Mouse (Mus musculus) liver, adult 2 months (tissue): ENCODE measurements around the gene Ccdc163. TPM values are rescaled to one million over a fixed set of nuclear protein-coding genes. Genes with fewer than 3 reads are reported as not detected.
"Not testable (repeated sequence)": the region's sequence is repeated elsewhere in the genome, so short reads cannot be mapped to it uniquely, and the experiment has no call there.

ENCODE experiments used
- DNase-seq: peaks from one replicate; pipeline ENCODE4 v3.0.0-alpha.2; 2011; ENCODE audit warnings: low read depth, low spot score; ENCODE audit errors: extremely low read depth
- H3K27ac ChIP-seq: fragments of 200-500 bp; replicated peaks from 2 replicates; pipeline ENCODE4 v1.5.1; 2012; ENCODE audit warnings: low read depth, mild to moderate bottlenecking, control low read depth, inconsistent platforms, low read length; ENCODE audit not compliant: insufficient read depth
- H3K27me3 ChIP-seq: fragments of 200-500 bp; 2 replicates; pipeline ENCODE4 v1.6.1; 2012; ENCODE audit warnings: mild to moderate bottlenecking, moderate library complexity, low read length, inconsistent platforms; ENCODE audit not compliant: control insufficient read depth, insufficient read depth
- H3K36me3 ChIP-seq: fragments of 200-500 bp; 2 replicates; pipeline ENCODE4 v1.6.1; 2012; ENCODE audit warnings: low read length, inconsistent platforms; ENCODE audit not compliant: control insufficient read depth, insufficient read depth
- H3K4me1 ChIP-seq: fragments of 200-500 bp; 2 replicates; pipeline ENCODE4 v1.6.1; 2011; ENCODE audit warnings: low read length; ENCODE audit not compliant: control insufficient read depth, insufficient read depth
- H3K4me3 ChIP-seq: fragments of 200-500 bp; 2 replicates; pipeline ENCODE4 v1.5.1; 2011; ENCODE audit warnings: low read depth, mild to moderate bottlenecking, control low read depth, low read length, moderate library complexity; ENCODE audit not compliant: insufficient read depth
- H3K79me2 ChIP-seq: fragments of 200-500 bp; 2 replicates; pipeline ENCODE4 v1.6.1; 2012; ENCODE audit warnings: inconsistent platforms, mild to moderate bottlenecking, low read length, moderate library complexity; ENCODE audit not compliant: control insufficient read depth, insufficient read depth
- H3K9ac ChIP-seq: fragments of 200-500 bp; 2 replicates; pipeline ENCODE4 v1.6.1; 2012; ENCODE audit warnings: low read depth, mild to moderate bottlenecking, control low read depth, inconsistent platforms, low read length
- CTCF ChIP-seq: fragments of 200-500 bp; IDR thresholded peaks from 2 replicates; pipeline ENCODE4 v1.5.1; 2011; ENCODE audit warnings: low read depth, low read length, control low read depth
- POLR2A ChIP-seq: fragments of 200-500 bp; IDR thresholded peaks from 2 replicates; pipeline ENCODE4 v1.6.1; 2011; ENCODE audit warnings: low read length, control low read depth; ENCODE audit not compliant: insufficient read depth; ENCODE audit errors: extremely low read depth
- WGBS: fragments of 180-500 bp; shearing (Covaris S2); methylation state at CpG from one replicate; pipeline ENCODE4 v1.1.7; 2018; 5-methylcytosine and 5-hydroxymethylcytosine counted together
- polyA plus RNA-seq: library from polyadenylated mRNA; depleted of rRNA; stranded (reverse); fragments of >200 nt; gene quantifications from 2 replicates; pipeline ENCODE4 v1.2.3, GENCODE M21; 2012
- total RNA-seq: library from RNA; depleted of rRNA; stranded (reverse); fragments of >200 nt; gene quantifications from 2 replicates; pipeline ENCODE4 v1.2.3, GENCODE M21; 2014

Gene Ccdc163
- total and polyA plus RNA-seq, 2 experiments, result 2.7 to 13.1 TPM

GRCm38 (mm10) chr4:116679141-116679540 is 29.2 kb upstream of the Ccdc163 start:
- Histone ChIP-seq H3K36me3 (no peaks in the 10 kb centered on the region), H3K27ac (no peak overlapping the region), H3K9ac (no peak overlapping the region), H3K4me3 (no peak overlapping the region), H3K79me2 (no peaks in the 10 kb centered on the region), H3K4me1 (peaks cover 8% of the 10 kb centered on the region), H3K27me3 (no peaks in the 10 kb centered on the region)
- 28% methylated on average over 5 of the region's 5 CpGs for WGBS
- peak; percentile 57 for DNase-seq
- TF ChIP-seq POLR2A, result no peak
- no peak for TF ChIP-seq CTCF

- H3K4me3 ChIP-seq, H3K9ac ChIP-seq, H3K36me3 ChIP-seq, H3K27ac ChIP-seq, H3K79me2 ChIP-seq, H3K27me3 ChIP-seq, DNase-seq: not testable (repeated sequence)
- WGBS, result 93% methylated on average over 4 of the region's 4 CpGs
- peaks cover 11% of the 10 kb centered on the region for H3K4me1 ChIP-seq
Observed at GRCm38 (mm10) chr4:116680521-116680920, 27.8 kb upstream of the Ccdc163 start.

GRCm38 (mm10) chr4:116683957-116684356 is 24.4 kb upstream of the Ccdc163 start:
- 31% methylated on average over 4 of the region's 4 CpGs for WGBS
- peaks cover 19% of the 10 kb centered on the region for H3K36me3 ChIP-seq
- peaks cover 13% of the 10 kb centered on the region; the same call in 1 of the 2 replicates for H3K79me2 ChIP-seq
- peak; percentile 76 for DNase-seq
- no peak overlapping the region for H3K4me3 ChIP-seq
- H3K9ac ChIP-seq, result no peak overlapping the region
- H3K4me1 ChIP-seq, result peaks cover 16% of the 10 kb centered on the region
- TF ChIP-seq POLR2A (no peak), CTCF (no peak)
- H3K27ac ChIP-seq, result peak overlapping the region; percentile 96
- H3K27me3 ChIP-seq, result no peaks in the 10 kb centered on the region

- Histone ChIP-seq H3K9ac (peak overlapping the region; percentile 67), H3K27me3 (no peaks in the 10 kb centered on the region), H3K36me3 (peaks cover 26% of the 10 kb centered on the region), H3K4me1 (peaks cover 19% of the 10 kb centered on the region), H3K4me3 (peak overlapping the region; percentile 72; the same call in 1 of the 2 replicates), H3K79me2 (peaks cover 15% of the 10 kb centered on the region; the same call in 1 of the 2 replicates), H3K27ac (peak overlapping the region; percentile 96)
- WGBS, result 35% methylated on average over 2 of the region's 2 CpGs
- no peak for DNase-seq
- TF ChIP-seq CTCF, result no peak
- no peak for TF ChIP-seq POLR2A
Observed at GRCm38 (mm10) chr4:116684665-116685064, 23.6 kb upstream of the Ccdc163 start.

GRCm38 (mm10) chr4:116685402-116686061 is 22.8 kb upstream of the Ccdc163 start, which contains the start of gene Prdx1:
Gene Prdx1, plus strand, starts transcription at chr4:116685544.
- Histone ChIP-seq H3K4me1 (peaks cover 22% of the 10 kb centered on the region), H3K36me3 (peaks cover 30% of the 10 kb centered on the region), H3K79me2 (peaks cover 17% of the 10 kb centered on the region; the same call in 1 of the 2 replicates), H3K9ac (peak within 1 kb of the TSS; percentile 79), H3K27me3 (no peaks in the 10 kb centered on the region), H3K4me3 (peak within 1 kb of the TSS; percentile 72), H3K27ac (peak within 1 kb of the TSS; percentile 96)
- WGBS, result under 1% methylated on average over 56 of the region's 56 CpGs
- DNase-seq, result peak; percentile 75
- TF ChIP-seq POLR2A, result peak; percentile 99
- peak; percentile 83 for TF ChIP-seq CTCF

- 0% methylated on average over 1 of the region's 1 CpGs for WGBS
- H3K36me3 ChIP-seq, result peaks cover 43% of the 10 kb centered on the region
- H3K27me3 ChIP-seq, result no peaks in the 10 kb centered on the region
- H3K4me1 ChIP-seq, result peaks cover 30% of the 10 kb centered on the region
- peak overlapping the region; percentile 72; the same call in 1 of the 2 replicates for H3K4me3 ChIP-seq
- no peak for DNase-seq
- H3K79me2 ChIP-seq, result peaks cover 21% of the 10 kb centered on the region; the same call in 1 of the 2 replicates
- TF ChIP-seq CTCF, result no peak
- TF ChIP-seq POLR2A, result no peak
- peak overlapping the region; percentile 15 for H3K9ac ChIP-seq
- H3K27ac ChIP-seq, result no peak overlapping the region
Observed at GRCm38 (mm10) chr4:116687041-116687440, 21.3 kb upstream of the Ccdc163 start.
